Mouse (Mus musculus): ENCODE results near the gene Cep55. TPM values are rescaled to one million over a fixed set of nuclear protein-coding genes. Genes with fewer than 3 reads are reported as not detected.
A peak's percentile ranks its signal among the peaks of the same experiment; 100 is the strongest.

Gene Cep55
- polyA plus RNA-seq (2015; fragmentation: Nextera tagmentation; extraction: Ambion mirVana): 4.7 and 4.8 TPM in 2 replicates

GRCm38 (mm10) chr19:38054720-38055192 lies at the start of gene Cep55:
Cep55 (plus strand) TSS chr19:38055011.
- Histone ChIP-seq H3K9ac (ENCODE audit: low read depth, low read length) (peak within 1 kb of the TSS; percentile 57), H3K4me2 (ENCODE audit: low read depth, low read length) (peak within 1 kb of the TSS; percentile 56), H3K9me3 (replicated peaks; ENCODE audit: control insufficient read depth, low read length) (no peaks in the 10 kb centered on the region), H3K36me3 (ENCODE audit: control insufficient read depth, insufficient read depth) (no peaks in the 10 kb centered on the region; the same call in 1 of the 2 replicates), H3K27ac (ENCODE audit: low read length) (no peak within 1 kb of the TSS), H3K27me3 (ENCODE audit: control insufficient read depth, insufficient read depth, low read depth, low read length) (peaks cover 5% of the 10 kb centered on the region; the same call in 1 of the 2 replicates), H3K4me1 (ENCODE audit: control insufficient read depth, low read depth, low read length) (no peaks in the 10 kb centered on the region; the same call in 1 of the 2 replicates), H3K4me3 (ENCODE audit: low read depth, low read length) (peak within 1 kb of the TSS; percentile 66)
- ATAC-seq (ENCODE audit: low read depth): peak; percentile 88
- WGBS (ENCODE audit: insufficient replicate concordance): under 1% methylated on average over 36 of the region's 36 CpGs

- Histone ChIP-seq H3K4me2 (ENCODE audit: low read depth, low read length) (no peak overlapping the region), H3K9me3 (replicated peaks; ENCODE audit: control insufficient read depth, low read length) (no peaks in the 10 kb centered on the region), H3K4me3 (ENCODE audit: low read depth, low read length) (no peak overlapping the region), H3K27me3 (ENCODE audit: control insufficient read depth, insufficient read depth, low read depth, low read length) (no peaks in the 10 kb centered on the region), H3K36me3 (ENCODE audit: control insufficient read depth, insufficient read depth) (no peaks in the 10 kb centered on the region), H3K4me1 (ENCODE audit: control insufficient read depth, low read depth, low read length) (peaks cover 4% of the 10 kb centered on the region), H3K9ac (ENCODE audit: low read depth, low read length) (no peak overlapping the region), H3K27ac (ENCODE audit: low read length) (no peak overlapping the region)
- no peak for ATAC-seq (ENCODE audit: low read depth)
- WGBS (ENCODE audit: insufficient replicate concordance): 26% methylated on average over 1 of the region's 1 CpGs
Observed at GRCm38 (mm10) chr19:38011379-38011778, 43.4 kb upstream of the Cep55 start.

GRCm38 (mm10) chr19:38014443-38014842 lies 40.4 kb upstream of the Cep55 start:
- Histone ChIP-seq H3K9ac (ENCODE audit: low read depth, low read length) (no peak overlapping the region), H3K27me3 (ENCODE audit: control insufficient read depth, insufficient read depth, low read depth, low read length) (no peaks in the 10 kb centered on the region), H3K36me3 (ENCODE audit: control insufficient read depth, insufficient read depth) (no peaks in the 10 kb centered on the region), H3K4me2 (ENCODE audit: low read depth, low read length) (no peak overlapping the region), H3K9me3 (replicated peaks; ENCODE audit: control insufficient read depth, low read length) (no peaks in the 10 kb centered on the region), H3K27ac (ENCODE audit: low read length) (no peak overlapping the region), H3K4me1 (ENCODE audit: control insufficient read depth, low read depth, low read length) (peaks cover 4% of the 10 kb centered on the region), H3K4me3 (ENCODE audit: low read depth, low read length) (no peak overlapping the region)
- WGBS (ENCODE audit: insufficient replicate concordance): 67% methylated on average over 5 of the region's 5 CpGs
- no peak for ATAC-seq (ENCODE audit: low read depth)

GRCm38 (mm10) chr19:38015180-38015872 lies 39.5 kb upstream of the Cep55 start:
- peak; percentile 63 for ATAC-seq (ENCODE audit: low read depth)
- no peak overlapping the region for H3K9ac ChIP-seq (ENCODE audit: low read depth, low read length)
- H3K4me2 ChIP-seq (ENCODE audit: low read depth, low read length): no peak overlapping the region

GRCm38 (mm10) chr19:38015873-38016254 lies 38.9 kb upstream of the Cep55 start:
- Histone ChIP-seq H3K4me2 (ENCODE audit: low read depth, low read length) (no peak overlapping the region), H3K4me1 (ENCODE audit: control insufficient read depth, low read depth, low read length) (peaks cover 4% of the 10 kb centered on the region), H3K27me3 (ENCODE audit: control insufficient read depth, insufficient read depth, low read depth, low read length) (no peaks in the 10 kb centered on the region), H3K9ac (ENCODE audit: low read depth, low read length) (no peak overlapping the region), H3K4me3 (ENCODE audit: low read depth, low read length) (no peak overlapping the region), H3K9me3 (replicated peaks; ENCODE audit: control insufficient read depth, low read length) (no peaks in the 10 kb centered on the region), H3K36me3 (ENCODE audit: control insufficient read depth, insufficient read depth) (no peaks in the 10 kb centered on the region), H3K27ac (ENCODE audit: low read length) (no peak overlapping the region)
- ATAC-seq (ENCODE audit: low read depth): no peak
- 35% methylated on average over 1 of the region's 1 CpGs for WGBS (ENCODE audit: insufficient replicate concordance)

More at GRCm38 (mm10) chr19:38015180-38015872, 39.5 kb upstream of the Cep55 start:
- Histone ChIP-seq H3K27me3 (ENCODE audit: control insufficient read depth, insufficient read depth, low read depth, low read length) (no peaks in the 10 kb centered on the region), H3K36me3 (ENCODE audit: control insufficient read depth, insufficient read depth) (no peaks in the 10 kb centered on the region), H3K4me1 (ENCODE audit: control insufficient read depth, low read depth, low read length) (peaks cover 4% of the 10 kb centered on the region), H3K27ac (ENCODE audit: low read length) (no peak overlapping the region), H3K9me3 (replicated peaks; ENCODE audit: control insufficient read depth, low read length) (no peaks in the 10 kb centered on the region), H3K4me3 (ENCODE audit: low read depth, low read length) (no peak overlapping the region)
- WGBS (ENCODE audit: insufficient replicate concordance): 5% methylated on average over 1 of the region's 1 CpGs

GRCm38 (mm10) chr19:38022710-38023109 lies 32.1 kb upstream of the Cep55 start:
- peaks cover 6% of the 10 kb centered on the region for H3K4me1 ChIP-seq (ENCODE audit: control insufficient read depth, low read depth, low read length)
- no peak overlapping the region for H3K4me3 ChIP-seq (ENCODE audit: low read depth, low read length)
- no peak for ATAC-seq (ENCODE audit: low read depth)
- no peak overlapping the region for H3K4me2 ChIP-seq (ENCODE audit: low read depth, low read length)
- no peaks in the 10 kb centered on the region for H3K9me3 ChIP-seq (replicated peaks; ENCODE audit: control insufficient read depth, low read length)
- WGBS (ENCODE audit: insufficient replicate concordance): 9% methylated on average over 4 of the region's 4 CpGs
- H3K27me3 ChIP-seq (ENCODE audit: control insufficient read depth, insufficient read depth, low read depth, low read length): no peaks in the 10 kb centered on the region
- H3K9ac ChIP-seq (ENCODE audit: low read depth, low read length): no peak overlapping the region
- no peaks in the 10 kb centered on the region for H3K36me3 ChIP-seq (ENCODE audit: control insufficient read depth, insufficient read depth)
- H3K27ac ChIP-seq (ENCODE audit: low read length): no peak overlapping the region

- peaks cover 6% of the 10 kb centered on the region for H3K4me1 ChIP-seq (ENCODE audit: control insufficient read depth, low read depth, low read length)
- H3K9ac ChIP-seq (ENCODE audit: low read depth, low read length): no peak overlapping the region
- ATAC-seq (ENCODE audit: low read depth): no peak
- no peaks in the 10 kb centered on the region for H3K27me3 ChIP-seq (ENCODE audit: control insufficient read depth, insufficient read depth, low read depth, low read length)
- H3K4me3 ChIP-seq (ENCODE audit: low read depth, low read length): no peak overlapping the region
- H3K4me2 ChIP-seq (ENCODE audit: low read depth, low read length): no peak overlapping the region
- H3K9me3 ChIP-seq (replicated peaks; ENCODE audit: control insufficient read depth, low read length): no peaks in the 10 kb centered on the region
- WGBS (ENCODE audit: insufficient replicate concordance): 58% methylated on average over 4 of the region's 4 CpGs
- H3K27ac ChIP-seq (ENCODE audit: low read length): no peak overlapping the region
- H3K36me3 ChIP-seq (ENCODE audit: control insufficient read depth, insufficient read depth): no peaks in the 10 kb centered on the region
Observed at GRCm38 (mm10) chr19:38023603-38024002, 31.2 kb upstream of the Cep55 start.

GRCm38 (mm10) chr19:38025254-38026041 lies 29.4 kb upstream of the Cep55 start:
- Histone ChIP-seq H3K27me3 (ENCODE audit: control insufficient read depth, insufficient read depth, low read depth, low read length) (no peaks in the 10 kb centered on the region), H3K4me1 (ENCODE audit: control insufficient read depth, low read depth, low read length) (peaks cover 9% of the 10 kb centered on the region), H3K27ac (ENCODE audit: low read length) (no peak overlapping the region), H3K9me3 (replicated peaks; ENCODE audit: control insufficient read depth, low read length) (no peaks in the 10 kb centered on the region), H3K36me3 (ENCODE audit: control insufficient read depth, insufficient read depth) (no peaks in the 10 kb centered on the region), H3K4me2 (ENCODE audit: low read depth, low read length) (no peak overlapping the region), H3K9ac (ENCODE audit: low read depth, low read length) (no peak overlapping the region), H3K4me3 (ENCODE audit: low read depth, low read length) (no peak overlapping the region)
- no peak for ATAC-seq (ENCODE audit: low read depth)
- 58% methylated on average over 6 of the region's 9 CpGs for WGBS (ENCODE audit: insufficient replicate concordance)

- Histone ChIP-seq H3K9me3 (replicated peaks; ENCODE audit: control insufficient read depth, low read length) (no peaks in the 10 kb centered on the region), H3K4me1 (ENCODE audit: control insufficient read depth, low read depth, low read length) (peaks cover 9% of the 10 kb centered on the region), H3K9ac (ENCODE audit: low read depth, low read length) (no peak overlapping the region), H3K4me3 (ENCODE audit: low read depth, low read length) (no peak overlapping the region), H3K4me2 (ENCODE audit: low read depth, low read length) (no peak overlapping the region), H3K27ac (ENCODE audit: low read length) (no peak overlapping the region), H3K27me3 (ENCODE audit: control insufficient read depth, insufficient read depth, low read depth, low read length) (peaks cover under 1% of the 10 kb centered on the region; the same call in 1 of the 2 replicates), H3K36me3 (ENCODE audit: control insufficient read depth, insufficient read depth) (no peaks in the 10 kb centered on the region)
- WGBS (ENCODE audit: insufficient replicate concordance): 46% methylated on average over 8 of the region's 8 CpGs
- ATAC-seq (ENCODE audit: low read depth): no peak
Observed at GRCm38 (mm10) chr19:38026211-38026624, 28.6 kb upstream of the Cep55 start.

All from liver, embryonic 16.5 days (tissue).